Mouse (Mus musculus): ENCODE results near the gene Tjp1. TPM values are rescaled to one million over a fixed set of nuclear protein-coding genes. Genes with fewer than 3 reads are reported as not detected.

The Tjp1 gene
- polyA plus RNA-seq, 1 experiment from 2014 or later, result 3.1 TPM

GRCm38 (mm10) chr7:65516903-65517302 is 10.7 kb downstream of the Tjp1 start:
- no peak for ATAC-seq (ENCODE audit: low read depth)
- Histone ChIP-seq H3K4me1 (replicated peaks) (no peaks in the 10 kb centered on the region), H3K4me2 (no peak overlapping the region), H3K36me3 (no peaks in the 10 kb centered on the region), H3K27ac (no peak overlapping the region), H3K4me3 (replicated peaks) (no peak overlapping the region), H3K27me3 (no peaks in the 10 kb centered on the region), H3K9ac (no peak overlapping the region), H3K9me3 (replicated peaks) (no peaks in the 10 kb centered on the region)
- DNase-seq, result no peak
- 55% methylated on average over 8 of the region's 8 CpGs for WGBS (ENCODE audit: insufficient replicate concordance)

- 56% methylated on average over 10 of the region's 10 CpGs for WGBS (ENCODE audit: insufficient replicate concordance)
- DNase-seq, result no peak
These were observed 14.0 kb downstream of the Tjp1 start for GRCm38 (mm10) chr7:65513451-65514179.

GRCm38 (mm10) chr7:65509357-65509756 is 18.2 kb downstream of the Tjp1 start:
- Histone ChIP-seq H3K9ac (no peak overlapping the region), H3K27ac (no peak overlapping the region), H3K4me3 (replicated peaks) (no peak overlapping the region), H3K9me3 (replicated peaks) (no peaks in the 10 kb centered on the region), H3K36me3 (no peaks in the 10 kb centered on the region), H3K27me3 (no peaks in the 10 kb centered on the region), H3K4me1 (replicated peaks) (no peaks in the 10 kb centered on the region), H3K4me2 (no peak overlapping the region)
- 66% methylated on average over 3 of the region's 3 CpGs for WGBS (ENCODE audit: insufficient replicate concordance)
- no peak for DNase-seq
- no peak for ATAC-seq (ENCODE audit: low read depth)

More at GRCm38 (mm10) chr7:65513451-65514179, 14.0 kb downstream of the Tjp1 start:
- no peak for ATAC-seq (ENCODE audit: low read depth)
- H3K4me3 ChIP-seq (replicated peaks), result no peak overlapping the region
- H3K9me3 ChIP-seq (replicated peaks), result no peaks in the 10 kb centered on the region
- H3K4me1 ChIP-seq (replicated peaks), result no peaks in the 10 kb centered on the region
- H3K27me3 ChIP-seq, result no peaks in the 10 kb centered on the region
- no peak overlapping the region for H3K9ac ChIP-seq
- H3K4me2 ChIP-seq, result no peak overlapping the region
- H3K36me3 ChIP-seq, result no peaks in the 10 kb centered on the region
- H3K27ac ChIP-seq, result no peak overlapping the region

GRCm38 (mm10) chr7:65507341-65507740 is 20.2 kb downstream of the Tjp1 start:
- H3K9me3 ChIP-seq (replicated peaks), result no peaks in the 10 kb centered on the region
- no peak overlapping the region for H3K9ac ChIP-seq
- H3K4me1 ChIP-seq (replicated peaks), result no peaks in the 10 kb centered on the region
- WGBS (ENCODE audit: insufficient replicate concordance), result 66% methylated on average over 5 of the region's 5 CpGs
- no peaks in the 10 kb centered on the region for H3K27me3 ChIP-seq
- DNase-seq, result no peak
- no peak overlapping the region for H3K4me3 ChIP-seq (replicated peaks)
- H3K4me2 ChIP-seq, result no peak overlapping the region
- no peak overlapping the region for H3K27ac ChIP-seq
- H3K36me3 ChIP-seq, result no peaks in the 10 kb centered on the region
- no peak for ATAC-seq (ENCODE audit: low read depth)

- 62% methylated on average over 10 of the region's 10 CpGs for WGBS (ENCODE audit: insufficient replicate concordance)
- Histone ChIP-seq H3K4me2 (no peak overlapping the region), H3K36me3 (no peaks in the 10 kb centered on the region), H3K27ac (no peak overlapping the region), H3K4me3 (replicated peaks) (no peak overlapping the region), H3K27me3 (no peaks in the 10 kb centered on the region), H3K9me3 (replicated peaks) (no peaks in the 10 kb centered on the region), H3K9ac (no peak overlapping the region), H3K4me1 (replicated peaks) (no peaks in the 10 kb centered on the region)
- no peak for DNase-seq
- no peak for ATAC-seq (ENCODE audit: low read depth)
These were observed 24.9 kb downstream of the Tjp1 start for GRCm38 (mm10) chr7:65502486-65503322.

- ATAC-seq (ENCODE audit: low read depth), result no peak
- H3K4me2 ChIP-seq, result no peak overlapping the region
- 22% methylated on average over 7 of the region's 7 CpGs for WGBS (ENCODE audit: insufficient replicate concordance)
These were observed 26.8 kb downstream of the Tjp1 start for GRCm38 (mm10) chr7:65500746-65501145.

GRCm38 (mm10) chr7:65497733-65498583 is 29.6 kb downstream of the Tjp1 start:
- Histone ChIP-seq H3K9ac (no peak overlapping the region), H3K9me3 (replicated peaks) (no peaks in the 10 kb centered on the region), H3K27me3 (no peaks in the 10 kb centered on the region), H3K4me3 (replicated peaks) (no peak overlapping the region), H3K27ac (no peak overlapping the region), H3K36me3 (no peaks in the 10 kb centered on the region), H3K4me2 (no peak overlapping the region), H3K4me1 (replicated peaks) (no peaks in the 10 kb centered on the region)
- 45% methylated on average over 12 of the region's 12 CpGs for WGBS (ENCODE audit: insufficient replicate concordance)
- no peak for ATAC-seq (ENCODE audit: low read depth)
- no peak for DNase-seq

More at GRCm38 (mm10) chr7:65500746-65501145, 26.8 kb downstream of the Tjp1 start:
- Histone ChIP-seq H3K36me3 (no peaks in the 10 kb centered on the region), H3K4me3 (replicated peaks) (no peak overlapping the region), H3K27ac (no peak overlapping the region), H3K9me3 (replicated peaks) (no peaks in the 10 kb centered on the region), H3K4me1 (replicated peaks) (no peaks in the 10 kb centered on the region), H3K9ac (no peak overlapping the region), H3K27me3 (no peaks in the 10 kb centered on the region)
- DNase-seq, result no peak

- no peak overlapping the region for H3K4me2 ChIP-seq
- WGBS (ENCODE audit: insufficient replicate concordance), result 65% methylated on average over 7 of the region's 7 CpGs
These were observed 37.1 kb downstream of the Tjp1 start for GRCm38 (mm10) chr7:65490526-65490925.

GRCm38 (mm10) chr7:65489742-65490141 is 37.8 kb downstream of the Tjp1 start:
- no peak overlapping the region for H3K4me3 ChIP-seq (replicated peaks)
- DNase-seq, result no peak
- no peak overlapping the region for H3K9ac ChIP-seq
- 59% methylated on average over 9 of the region's 9 CpGs for WGBS (ENCODE audit: insufficient replicate concordance)
- no peak overlapping the region for H3K27ac ChIP-seq
- no peaks in the 10 kb centered on the region for H3K9me3 ChIP-seq (replicated peaks)
- H3K4me2 ChIP-seq, result no peak overlapping the region
- H3K4me1 ChIP-seq (replicated peaks), result no peaks in the 10 kb centered on the region; the same call in 1 of the 2 replicates
- no peak for ATAC-seq (ENCODE audit: low read depth)
- no peaks in the 10 kb centered on the region for H3K36me3 ChIP-seq
- H3K27me3 ChIP-seq, result no peaks in the 10 kb centered on the region

More at GRCm38 (mm10) chr7:65490526-65490925, 37.1 kb downstream of the Tjp1 start:
- no peaks in the 10 kb centered on the region for H3K9me3 ChIP-seq (replicated peaks)
- H3K27me3 ChIP-seq, result no peaks in the 10 kb centered on the region
- no peak overlapping the region for H3K27ac ChIP-seq
- H3K4me1 ChIP-seq (replicated peaks), result no peaks in the 10 kb centered on the region; the same call in 1 of the 2 replicates
- no peak overlapping the region for H3K4me3 ChIP-seq (replicated peaks)
- H3K36me3 ChIP-seq, result no peaks in the 10 kb centered on the region
- H3K9ac ChIP-seq, result no peak overlapping the region
- no peak for ATAC-seq (ENCODE audit: low read depth)
- DNase-seq, result peak; percentile 2

- WGBS (ENCODE audit: insufficient replicate concordance), result 75% methylated on average over 6 of the region's 6 CpGs
- ATAC-seq (ENCODE audit: low read depth) (no peak), DNase-seq (no peak)
- Histone ChIP-seq H3K9me3 (replicated peaks) (no peaks in the 10 kb centered on the region), H3K27ac (no peak overlapping the region), H3K4me1 (replicated peaks) (no peaks in the 10 kb centered on the region; the same call in 1 of the 2 replicates), H3K4me2 (no peak overlapping the region), H3K27me3 (no peaks in the 10 kb centered on the region), H3K4me3 (replicated peaks) (no peak overlapping the region), H3K36me3 (no peaks in the 10 kb centered on the region), H3K9ac (no peak overlapping the region)
These were observed 38.4 kb downstream of the Tjp1 start for GRCm38 (mm10) chr7:65489195-65489594.

- H3K4me2 ChIP-seq, result peak overlapping the region; percentile 42
- no peaks in the 10 kb centered on the region; the same call in 1 of the 2 replicates for H3K4me1 ChIP-seq (replicated peaks)
- WGBS (ENCODE audit: insufficient replicate concordance), result 9% methylated on average over 13 of the region's 13 CpGs
- DNase-seq (no peak), ATAC-seq (ENCODE audit: low read depth) (no peak)
- H3K27ac ChIP-seq, result no peak overlapping the region
- H3K36me3 ChIP-seq, result no peaks in the 10 kb centered on the region
- H3K27me3 ChIP-seq, result no peaks in the 10 kb centered on the region
- H3K4me3 ChIP-seq (replicated peaks), result no peak overlapping the region; the same call in 1 of the 2 replicates
- no peak overlapping the region for H3K9ac ChIP-seq
- no peaks in the 10 kb centered on the region for H3K9me3 ChIP-seq (replicated peaks)
These were observed 41.3 kb downstream of the Tjp1 start for GRCm38 (mm10) chr7:65486259-65486681.

All from liver, embryonic 13.5 days (tissue).